Mouse (Mus musculus): Measurements from ENCODE around the gene Gje1.

Gene Gje1

DNA sequence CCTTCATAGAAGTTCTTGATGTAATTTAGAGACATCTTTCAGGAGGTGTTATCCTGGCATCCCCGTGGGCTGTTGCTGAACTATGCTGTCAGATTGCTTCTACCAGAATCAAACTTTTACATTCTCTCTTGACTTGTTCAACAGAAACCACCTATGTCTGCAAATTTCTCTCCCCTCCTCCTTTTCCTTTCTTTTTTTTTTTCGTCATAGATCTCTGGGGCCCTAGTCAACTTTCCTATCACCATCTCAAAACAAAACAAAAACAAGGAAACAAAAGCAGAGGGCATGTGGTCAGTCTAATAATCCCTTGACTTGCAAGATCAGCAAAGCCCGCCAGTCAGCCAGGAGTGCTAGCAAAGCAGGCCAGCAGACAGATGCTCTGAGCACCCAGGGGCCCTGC is at the start of gene Gje1:
TSS of gene Gje1 (minus strand) at position 101 of the 400 bp plus-strand sequence.
- no peak for DNase-seq (ENCODE audit: low read depth, low spot score)

DNA sequence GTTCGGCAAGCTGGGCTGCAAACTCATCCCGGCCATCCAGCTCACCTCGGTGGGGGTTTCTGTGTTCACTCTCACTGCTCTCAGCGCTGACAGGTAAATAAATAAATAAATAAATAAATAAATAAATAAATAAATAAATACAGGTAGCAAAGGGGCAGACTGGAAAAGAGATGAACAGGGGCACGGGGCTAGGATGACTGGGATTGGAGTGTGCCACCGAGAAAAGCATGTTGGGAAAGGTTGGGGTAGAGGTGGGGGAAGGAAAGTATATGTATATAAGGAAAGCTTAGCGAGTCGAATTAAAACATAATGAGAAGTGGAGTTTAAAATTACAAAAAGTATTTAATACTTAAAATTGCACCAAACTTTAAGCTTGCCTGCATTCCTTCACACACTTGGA is 42.6 kb upstream of the Gje1 start:
- DNase-seq (ENCODE audit: low read depth, low spot score), result no peak

DNA sequence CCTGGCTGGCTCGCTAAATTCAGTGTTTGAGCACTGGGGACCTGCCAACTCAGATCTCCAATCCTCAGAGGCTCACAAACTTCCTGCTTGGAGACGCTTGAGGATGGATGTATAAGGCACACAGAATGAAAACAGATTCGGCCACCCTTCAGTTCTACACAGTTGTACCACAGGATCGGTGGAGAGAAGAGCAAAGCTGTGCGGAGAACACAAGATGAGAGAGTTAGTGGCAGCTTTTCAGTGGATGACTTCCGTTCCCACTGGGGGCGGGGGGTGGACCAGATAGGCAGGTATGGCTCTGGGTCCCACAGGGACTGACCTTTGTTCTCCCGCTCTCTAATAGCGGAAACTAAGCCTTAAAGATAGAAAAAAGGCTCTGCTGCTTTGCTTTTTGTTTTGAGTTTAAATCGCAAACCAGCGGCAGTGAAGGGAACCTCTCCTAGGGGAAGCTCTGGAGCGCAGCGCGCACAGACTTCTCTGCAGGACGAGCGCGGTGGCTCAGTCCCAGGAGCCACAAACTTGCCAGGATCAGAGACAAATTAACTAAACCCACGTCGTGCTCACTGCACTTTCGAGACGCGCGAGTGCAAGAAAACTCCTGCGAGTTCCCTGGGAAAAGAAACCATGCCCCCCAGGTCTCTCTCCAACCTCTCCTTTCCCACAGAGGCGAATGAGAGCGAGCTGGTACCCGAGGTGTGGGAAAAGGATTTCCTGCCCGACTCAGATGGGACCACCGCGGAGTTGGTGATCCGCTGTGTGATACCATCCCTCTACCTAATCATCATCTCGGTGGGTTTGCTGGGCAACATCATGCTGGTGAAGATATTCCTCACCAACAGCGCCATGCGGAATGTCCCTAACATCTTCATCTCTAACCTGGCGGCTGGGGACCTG is 41.9 kb upstream of the Gje1 start:
- DNase-seq (ENCODE audit: low read depth, low spot score), result peak; percentile 51

DNA sequence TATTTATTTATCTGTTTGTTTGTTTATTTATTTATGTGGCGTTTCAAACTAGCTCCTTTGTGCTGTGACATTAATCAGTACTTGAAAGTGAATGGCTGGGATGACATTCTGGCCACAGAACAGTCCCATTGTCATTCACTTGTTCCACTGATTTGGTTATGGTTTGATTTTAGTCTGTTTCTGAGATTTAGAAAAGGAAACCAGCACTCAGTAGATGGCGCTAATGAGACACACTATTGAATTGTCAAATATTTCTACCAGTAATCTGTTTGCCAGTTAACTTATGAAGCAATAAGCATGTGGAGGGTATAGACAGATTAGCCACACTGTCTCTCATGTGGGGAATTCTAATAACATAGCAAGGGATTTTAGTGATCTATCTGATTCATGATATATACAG is 16.3 kb upstream of the Gje1 start:
- peak; percentile 50 for DNase-seq (ENCODE audit: low read depth, low spot score)

DNA sequence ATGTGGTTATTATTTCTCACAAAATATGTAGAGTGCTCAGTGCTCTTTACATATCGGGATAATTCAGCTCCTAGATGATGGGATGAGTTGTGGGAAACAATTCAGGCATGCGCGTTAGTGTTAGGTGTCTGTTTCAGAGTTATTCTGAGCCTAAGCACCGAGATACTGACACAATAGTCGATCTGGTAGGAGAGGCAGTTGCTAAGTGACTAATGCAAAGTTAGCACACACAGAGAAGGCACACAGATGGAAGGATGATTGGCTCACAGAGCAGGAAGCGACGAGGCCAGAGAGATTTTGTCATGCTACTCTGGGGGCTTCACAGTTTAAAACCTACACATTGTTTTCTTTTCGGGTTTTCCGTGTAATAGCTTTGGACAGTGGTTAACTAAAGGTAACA is 7.7 kb upstream of the Gje1 start:
- no peak for DNase-seq (ENCODE audit: low read depth, low spot score)

DNA sequence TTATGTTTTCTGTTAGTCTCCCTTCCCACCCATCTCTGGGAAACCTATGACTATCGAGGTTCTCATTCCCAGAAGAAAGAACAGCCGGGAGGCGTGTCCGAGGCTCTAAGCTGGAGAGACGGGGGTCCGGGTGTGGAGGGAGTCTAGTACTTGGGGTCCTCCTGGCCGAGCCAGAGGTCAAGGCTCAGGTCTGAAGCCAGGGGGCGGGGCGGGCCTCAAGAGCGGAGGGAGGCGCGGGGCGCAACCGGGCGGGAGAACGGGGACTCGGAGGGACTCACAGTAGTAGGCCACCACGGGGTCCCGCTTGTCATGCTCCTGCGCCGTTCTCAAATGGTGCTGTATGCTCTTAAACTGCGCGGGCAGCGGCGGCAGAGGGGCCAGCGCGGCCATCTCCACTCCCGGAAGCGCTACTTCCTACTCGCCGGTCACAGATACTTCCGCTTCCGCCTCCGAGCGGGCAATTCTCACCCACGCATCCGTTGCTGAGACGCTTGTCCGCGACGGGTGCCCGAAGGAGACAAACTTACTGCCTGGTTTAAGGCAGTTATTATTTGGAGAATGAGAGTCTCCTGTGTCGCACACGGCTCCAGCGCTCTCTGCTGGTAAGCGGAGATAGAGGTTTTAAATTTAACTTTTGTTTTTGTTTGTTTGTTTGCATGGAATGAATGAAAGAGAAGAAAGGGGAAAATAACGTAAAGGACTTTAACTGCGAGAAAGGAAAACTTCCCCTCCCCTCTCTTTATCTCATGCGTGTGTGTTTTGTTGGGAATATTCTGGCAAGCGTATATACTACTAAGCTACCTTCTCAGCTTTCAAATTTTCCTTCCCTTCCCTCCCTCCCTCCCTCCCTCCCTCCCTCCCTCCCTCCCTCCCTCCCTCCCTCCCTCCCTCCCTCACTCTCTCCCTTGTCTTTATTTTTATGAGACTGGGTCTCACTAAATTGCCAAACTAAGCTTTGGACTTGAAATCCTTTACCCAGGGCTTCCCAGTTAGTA is 12.6 kb downstream of the Gje1 start, which contains the start of the genes Vta1 and Nmbr:
TSS of gene Vta1 (minus strand) at position 489 of the 995 bp plus-strand sequence.
TSS of gene Nmbr (plus strand) at position 520 of the 995 bp plus-strand sequence.
- DNase-seq (ENCODE audit: low read depth, low spot score), result peak; percentile 97

DNA sequence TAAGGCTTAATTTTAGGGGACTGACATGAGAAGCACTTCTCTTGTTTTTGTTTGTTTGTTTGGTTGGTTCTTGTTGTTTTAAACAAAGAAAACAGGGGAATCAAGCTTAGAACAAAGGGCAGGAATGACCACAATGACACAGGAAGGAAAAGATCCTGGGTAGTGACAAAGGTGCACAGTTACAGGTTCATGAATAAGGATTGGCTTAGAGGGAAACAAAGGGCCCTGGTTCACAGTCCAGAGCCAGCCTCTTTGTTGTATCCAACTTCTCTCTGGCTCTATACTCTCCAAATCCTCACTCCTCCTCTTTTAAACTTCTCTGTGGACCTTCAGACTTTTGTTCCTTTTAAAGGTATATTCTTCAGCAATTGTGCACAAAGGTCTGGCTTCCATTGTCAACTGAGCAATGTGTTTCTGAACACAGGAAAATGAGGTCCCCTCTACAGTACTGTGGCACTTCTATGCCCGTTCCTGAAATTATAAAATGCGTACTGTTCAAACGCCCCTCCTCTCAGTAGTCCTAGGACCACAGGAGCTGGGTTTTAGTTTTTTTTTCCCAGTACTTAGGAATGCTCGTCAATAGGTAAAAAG is 14.1 kb downstream of the Gje1 start:
- peak; percentile 57 for DNase-seq (ENCODE audit: low read depth, low spot score)

DNA sequence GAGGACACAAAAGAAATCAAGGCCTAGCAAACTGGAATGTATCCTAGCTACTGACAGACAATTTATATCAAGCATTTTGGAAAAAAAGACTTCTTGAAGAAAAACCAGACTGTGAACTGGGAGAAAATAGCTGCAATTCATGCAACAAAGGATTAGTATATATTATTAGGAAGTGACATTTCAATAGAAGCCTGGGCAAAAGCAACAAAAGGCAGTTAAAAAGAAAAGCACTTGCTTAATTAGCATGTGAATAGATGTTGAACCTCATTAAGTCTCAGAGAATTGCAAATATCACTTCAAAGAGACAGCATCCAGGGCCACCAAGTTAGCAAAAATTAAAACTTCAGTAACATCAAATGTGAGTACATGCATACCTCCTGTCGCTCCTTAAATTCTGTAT is 14.8 kb downstream of the Gje1 start:
- peak; percentile 14 for DNase-seq (ENCODE audit: low read depth, low spot score)

DNA sequence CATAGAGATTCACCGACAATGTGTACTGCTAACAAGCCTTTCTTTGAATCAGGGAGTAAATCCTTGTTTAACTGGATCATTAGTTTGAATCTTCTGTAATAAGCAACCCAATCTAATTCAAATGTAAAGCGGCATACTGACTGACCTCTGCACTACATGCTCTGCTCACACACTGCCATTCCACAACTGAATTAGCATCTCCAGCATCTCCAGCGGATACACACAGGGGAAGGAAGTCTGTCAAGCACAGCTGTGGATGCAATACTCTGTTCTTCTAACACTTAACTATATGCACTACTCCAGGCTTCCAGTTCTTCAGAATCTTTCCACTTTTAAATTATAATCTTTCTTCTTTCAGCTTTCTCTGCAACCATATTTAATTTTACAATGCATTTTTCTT is 27.7 kb downstream of the Gje1 start:
- DNase-seq (ENCODE audit: low read depth, low spot score), result no peak

DNA sequence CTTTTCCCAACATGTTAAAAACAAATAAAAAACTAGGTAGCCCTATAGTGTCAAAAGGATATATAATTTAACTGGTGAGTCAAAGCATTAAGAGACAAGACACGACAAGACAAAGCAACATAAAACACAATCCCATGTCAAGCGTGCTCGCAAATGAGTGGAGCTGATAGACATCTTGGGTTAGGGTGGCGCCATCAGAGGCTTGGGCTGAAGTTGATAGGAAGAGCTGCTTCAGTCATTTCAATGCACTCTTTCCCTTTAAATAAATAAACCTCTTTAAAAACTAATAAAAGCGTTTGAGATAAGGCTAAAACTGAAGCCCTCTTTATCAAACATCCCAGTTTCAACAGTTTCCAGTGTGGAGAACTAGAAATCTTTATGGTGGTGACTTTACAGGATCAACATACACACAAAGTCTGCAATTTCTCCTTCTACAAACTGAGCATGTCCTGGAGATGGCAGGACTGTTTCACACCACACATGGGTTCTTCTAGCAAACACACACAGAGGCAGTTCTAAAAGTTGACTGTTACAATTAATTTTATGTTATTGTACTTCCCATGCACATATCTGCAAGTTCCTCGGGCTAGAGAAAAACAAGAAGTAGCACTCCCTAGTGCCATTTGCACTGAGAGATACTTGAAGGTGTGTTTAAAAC is 29.1 kb downstream of the Gje1 start:
- DNase-seq (ENCODE audit: low read depth, low spot score), result no peak

DNA sequence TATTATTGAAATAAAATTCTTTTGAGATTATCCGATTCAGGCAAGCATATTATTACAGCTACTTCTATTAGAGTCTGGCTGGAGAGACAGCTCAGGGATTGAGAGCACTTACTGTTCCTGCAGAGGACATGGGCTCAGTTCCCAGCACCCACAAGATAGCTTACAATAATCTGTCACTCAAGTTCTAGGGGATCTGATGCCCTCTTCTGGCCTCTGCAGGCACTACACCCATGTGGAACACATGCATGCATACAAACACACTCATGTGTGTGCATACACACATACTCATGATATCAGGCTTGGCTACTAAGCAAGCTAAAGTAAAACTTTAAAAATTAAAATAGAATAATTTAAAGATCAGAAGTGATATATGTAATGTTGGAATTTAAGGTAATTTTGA is 32.4 kb downstream of the Gje1 start:
- peak; percentile 66 for DNase-seq (ENCODE audit: low read depth, low spot score)

DNA sequence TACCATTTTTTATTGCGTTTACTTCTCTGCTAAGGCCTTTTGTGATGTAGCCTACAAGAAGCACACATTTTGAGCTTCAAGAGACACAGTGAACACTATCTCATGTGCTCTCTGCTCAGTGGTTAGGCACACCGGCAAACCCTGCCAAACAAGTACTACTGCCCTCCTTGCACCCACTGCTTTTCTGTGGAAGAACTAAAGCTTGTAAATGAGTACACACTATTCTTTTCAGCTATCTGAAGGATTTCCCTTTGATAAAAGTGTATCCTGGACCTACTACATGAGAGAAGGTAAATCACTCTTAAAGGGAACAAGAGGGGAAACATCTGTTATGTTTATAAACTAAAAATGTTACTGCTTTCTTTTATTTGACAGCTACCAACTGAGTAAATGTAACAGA is 51.9 kb downstream of the Gje1 start:
- no peak for DNase-seq (ENCODE audit: low read depth, low spot score)
